Mouse (Mus musculus) retina, postnatal 7 days (tissue): ENCODE results near the gene Sbsn.
"Not testable (repeated sequence)": the region's sequence is repeated elsewhere in the genome, so short reads cannot be mapped to it uniquely, and the experiment has no call there.

Experiments used
- DNase-seq: peaks from one replicate; pipeline ENCODE4 v3.0.0-alpha.2; 2012; ENCODE audit warnings: low read depth, low spot score

Sbsn gene

GRCm38 (mm10) chr7:30751086-30751669, at the start of gene Sbsn:
Sbsn (plus strand) TSS chr7:30751471.
- DNase-seq = no peak

- no peak for DNase-seq
Observed at GRCm38 (mm10) chr7:30706214-30706882, 44.9 kb upstream of the Sbsn start.

GRCm38 (mm10) chr7:30707441-30707840, 43.8 kb upstream of the Sbsn start:
- no peak for DNase-seq

GRCm38 (mm10) chr7:30711942-30712341, 39.3 kb upstream of the Sbsn start, which contains the start of gene Atp4a:
Atp4a (plus strand) TSS chr7:30712209.
- no peak for DNase-seq

- DNase-seq = no peak
Observed at GRCm38 (mm10) chr7:30717006-30717715, 34.1 kb upstream of the Sbsn start.

- no peak for DNase-seq
Observed at GRCm38 (mm10) chr7:30717716-30718046, 33.6 kb upstream of the Sbsn start.

- no peak for DNase-seq
Observed at GRCm38 (mm10) chr7:30719669-30720068, 31.6 kb upstream of the Sbsn start.

GRCm38 (mm10) chr7:30721286-30721685, 30.0 kb upstream of the Sbsn start:
- DNase-seq = no peak

GRCm38 (mm10) chr7:30723274-30723953, 27.9 kb upstream of the Sbsn start:
- no peak for DNase-seq

- DNase-seq = no peak
Observed at GRCm38 (mm10) chr7:30728214-30728613, 23.1 kb upstream of the Sbsn start.

GRCm38 (mm10) chr7:30728739-30729395, 22.4 kb upstream of the Sbsn start:
- DNase-seq = no peak

GRCm38 (mm10) chr7:30729396-30730063, 21.7 kb upstream of the Sbsn start, which contains the start of gene Tmem147:
Tmem147 (minus strand) TSS chr7:30729540.
- DNase-seq = peak; percentile 87

GRCm38 (mm10) chr7:30730064-30730722, 21.1 kb upstream of the Sbsn start:
- DNase-seq = not testable (repeated sequence)

GRCm38 (mm10) chr7:30736211-30736610, 15.1 kb upstream of the Sbsn start:
- no peak for DNase-seq

- DNase-seq = not testable (repeated sequence)
Observed at GRCm38 (mm10) chr7:30742570-30742969, 8.7 kb upstream of the Sbsn start.

GRCm38 (mm10) chr7:30743617-30744016, 7.7 kb upstream of the Sbsn start, which contains the start of gene Gapdhs:
Gapdhs (minus strand) TSS chr7:30743681.
- DNase-seq = not testable (repeated sequence)

GRCm38 (mm10) chr7:30744022-30744598, 7.2 kb upstream of the Sbsn start:
- no peak for DNase-seq

GRCm38 (mm10) chr7:30747525-30748204, 3.6 kb upstream of the Sbsn start:
- DNase-seq = no peak

- DNase-seq = no peak
Observed at GRCm38 (mm10) chr7:30749824-30750606, 1.3 kb upstream of the Sbsn start.
